Mouse (Mus musculus) E14TG2a.4 (cell line): ENCODE measurements around the gene Mrpl14.

Experiments
- H3K27me3 ChIP-seq: 2 replicates; pipeline ENCODE4 v1.6.1; 2014; ENCODE audit warnings: low read length, control low read depth; ENCODE audit not compliant: insufficient read depth
- H3K36me3 ChIP-seq: 2 replicates; pipeline ENCODE4 v1.6.1; 2014; ENCODE audit warnings: low read length, control low read depth; ENCODE audit not compliant: insufficient read depth
- H3K4me1 ChIP-seq: replicated peaks from 2 replicates; pipeline ENCODE4 v1.6.1; 2014; ENCODE audit warnings: low read depth, low read length, control low read depth
- H3K4me3 ChIP-seq: replicated peaks from 2 replicates; pipeline ENCODE4 v1.5.1; 2014; ENCODE audit warnings: mild to moderate bottlenecking, low read length
- H3K9me3 ChIP-seq: 2 replicates; pipeline ENCODE4 v1.6.1; 2014; ENCODE audit warnings: low read length, control low read depth
- CTCF ChIP-seq: conservative IDR thresholded peaks from 2 replicates; pipeline ENCODE4 v1.5.1; 2014; ENCODE audit warnings: low read length
- NANOG ChIP-seq: IDR thresholded peaks from 2 replicates; pipeline ENCODE4 v1.6.1; 2014; ENCODE audit warnings: borderline replicate concordance, low read length, mixed read lengths
- POU5F1 ChIP-seq: IDR thresholded peaks from 2 replicates; pipeline ENCODE4 v1.6.1; 2014; ENCODE audit warnings: low read length, borderline replicate concordance

Mrpl14 gene

GRCm38 (mm10) chr17:45693812-45694565 is 7.9 kb downstream of the Mrpl14 start:
- H3K4me3 ChIP-seq, result peak overlapping the region; percentile 80
- H3K4me1 ChIP-seq, result peaks cover 67% of the 10 kb centered on the region
- H3K36me3 ChIP-seq, result peaks cover 22% of the 10 kb centered on the region
- TF ChIP-seq POU5F1 (no peak), CTCF (no peak)
- H3K27me3 ChIP-seq, result no peaks in the 10 kb centered on the region
- H3K9me3 ChIP-seq, result no peaks in the 10 kb centered on the region

- Histone ChIP-seq H3K9me3 (no peaks in the 10 kb centered on the region), H3K36me3 (peaks cover 26% of the 10 kb centered on the region), H3K4me3 (peak overlapping the region; percentile 80), H3K27me3 (no peaks in the 10 kb centered on the region), H3K4me1 (peaks cover 77% of the 10 kb centered on the region)
- TF ChIP-seq POU5F1 (no peak), NANOG (no peak), CTCF (no peak)
Observed at GRCm38 (mm10) chr17:45695227-45696120, 9.4 kb downstream of the Mrpl14 start.

DNA sequence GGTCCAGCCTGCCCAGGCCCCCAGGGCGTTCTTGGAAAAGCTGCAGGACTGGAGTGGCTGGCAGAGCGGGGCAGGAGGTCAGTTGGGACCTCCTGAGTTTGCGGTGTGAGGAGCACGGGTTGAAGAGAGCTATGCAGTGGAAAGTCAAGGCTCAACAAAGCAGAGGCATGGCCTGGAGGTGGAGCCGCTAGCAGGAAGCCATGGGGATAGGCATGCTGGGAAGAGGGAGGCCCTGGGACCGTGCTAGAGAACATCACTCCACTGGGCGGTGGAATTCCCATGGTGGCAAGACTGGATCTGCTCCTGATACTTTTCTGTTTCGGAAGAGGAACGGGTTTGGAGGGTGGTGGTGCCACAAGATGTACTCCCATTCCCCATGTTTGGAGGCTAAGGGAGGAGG is 10.9 kb downstream of the Mrpl14 start:
- H3K9me3 ChIP-seq, result no peaks in the 10 kb centered on the region
- TF ChIP-seq CTCF (no peak), POU5F1 (no peak), NANOG (no peak)
- no peaks in the 10 kb centered on the region for H3K27me3 ChIP-seq
- peak overlapping the region; percentile 80 for H3K4me3 ChIP-seq
- peaks cover 25% of the 10 kb centered on the region for H3K36me3 ChIP-seq
- H3K4me1 ChIP-seq, result peaks cover 87% of the 10 kb centered on the region

DNA sequence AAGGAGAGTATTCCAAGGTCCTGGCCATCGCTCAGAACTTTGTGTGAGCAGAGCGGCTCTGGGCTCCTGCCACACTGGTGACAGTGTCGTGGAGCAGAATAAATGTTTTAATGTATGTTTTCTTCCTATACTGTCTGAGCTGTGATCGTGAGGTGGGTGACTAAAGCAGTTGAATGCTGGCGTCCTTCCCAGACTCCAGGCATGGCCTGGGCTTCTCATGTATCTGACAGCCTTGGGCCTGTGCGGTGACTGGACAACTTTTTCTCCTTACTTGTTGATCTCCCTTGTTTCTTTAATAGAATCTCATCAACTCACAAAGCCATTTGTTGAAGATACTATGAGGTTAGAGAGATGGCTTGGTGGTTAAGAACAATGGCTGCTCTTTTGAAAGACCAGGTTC is 12.2 kb downstream of the Mrpl14 start:
- Histone ChIP-seq H3K36me3 (peaks cover 21% of the 10 kb centered on the region), H3K9me3 (no peaks in the 10 kb centered on the region), H3K4me3 (no peak overlapping the region), H3K27me3 (no peaks in the 10 kb centered on the region), H3K4me1 (peaks cover 78% of the 10 kb centered on the region)
- TF ChIP-seq NANOG, result no peak
- TF ChIP-seq POU5F1, result no peak
- no peak for TF ChIP-seq CTCF

- Histone ChIP-seq H3K36me3 (peaks cover 21% of the 10 kb centered on the region), H3K9me3 (no peaks in the 10 kb centered on the region), H3K27me3 (no peaks in the 10 kb centered on the region), H3K4me3 (no peak overlapping the region), H3K4me1 (peaks cover 73% of the 10 kb centered on the region)
- no peak for TF ChIP-seq NANOG
- TF ChIP-seq POU5F1, result no peak
- TF ChIP-seq CTCF, result no peak
Observed at GRCm38 (mm10) chr17:45699039-45699740, 13.1 kb downstream of the Mrpl14 start.

GRCm38 (mm10) chr17:45700496-45701235 is 14.5 kb downstream of the Mrpl14 start:
- Histone ChIP-seq H3K4me1 (peaks cover 59% of the 10 kb centered on the region), H3K4me3 (peak overlapping the region; percentile 29; the same call in 1 of the 2 replicates), H3K36me3 (peaks cover 21% of the 10 kb centered on the region), H3K27me3 (no peaks in the 10 kb centered on the region), H3K9me3 (no peaks in the 10 kb centered on the region)
- TF ChIP-seq POU5F1 (no peak), CTCF (no peak), NANOG (no peak)

DNA sequence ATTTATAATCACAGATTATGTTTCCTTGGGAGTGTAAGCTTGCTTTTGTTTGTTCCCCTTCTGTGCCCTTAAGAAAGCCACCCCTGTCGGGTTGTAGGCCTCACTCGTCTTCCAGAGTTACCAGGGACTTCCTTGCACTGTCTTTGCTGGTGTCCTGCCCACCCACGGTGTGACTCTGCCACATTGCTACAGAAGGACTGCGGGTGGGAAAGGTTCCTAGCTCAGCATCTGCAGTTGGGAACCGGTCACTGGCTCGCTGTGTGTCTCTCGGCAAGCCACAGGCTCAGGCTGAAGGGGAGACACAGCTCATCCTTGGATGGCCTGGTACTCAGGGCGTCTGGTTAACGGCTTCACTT is 15.1 kb downstream of the Mrpl14 start:
- TF ChIP-seq POU5F1, result no peak
- no peak for TF ChIP-seq NANOG
- TF ChIP-seq CTCF, result no peak
- peaks cover 21% of the 10 kb centered on the region for H3K36me3 ChIP-seq
- H3K4me3 ChIP-seq, result no peak overlapping the region
- H3K9me3 ChIP-seq, result no peaks in the 10 kb centered on the region
- H3K4me1 ChIP-seq, result peaks cover 55% of the 10 kb centered on the region
- no peaks in the 10 kb centered on the region for H3K27me3 ChIP-seq

DNA sequence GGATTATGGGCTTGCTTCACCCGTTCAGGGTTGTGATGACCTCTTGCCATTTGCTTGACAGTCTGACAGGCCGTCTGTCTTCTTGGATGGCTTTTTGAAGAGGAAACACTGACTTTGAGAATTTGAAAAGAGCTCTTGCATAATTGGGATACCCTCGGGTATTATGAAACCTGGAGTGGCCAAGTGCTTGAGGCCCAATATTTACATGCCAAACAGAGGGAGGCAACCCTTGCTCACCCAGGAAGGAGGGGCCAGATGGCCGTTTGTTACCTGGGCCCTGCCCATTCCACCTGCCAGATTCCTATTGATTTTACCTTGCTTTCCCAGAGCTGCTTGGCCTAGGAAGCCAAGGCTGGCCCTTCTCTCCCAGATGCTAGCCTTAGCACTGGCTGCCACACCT is 16.1 kb downstream of the Mrpl14 start:
- no peaks in the 10 kb centered on the region for H3K9me3 ChIP-seq
- no peaks in the 10 kb centered on the region for H3K27me3 ChIP-seq
- no peak overlapping the region for H3K4me3 ChIP-seq
- TF ChIP-seq POU5F1, result no peak
- TF ChIP-seq NANOG, result no peak
- TF ChIP-seq CTCF, result no peak
- peaks cover 21% of the 10 kb centered on the region for H3K36me3 ChIP-seq
- peaks cover 45% of the 10 kb centered on the region for H3K4me1 ChIP-seq
